Mouse (Mus musculus) lung, postnatal 0 days (tissue): ENCODE measurements at regions not wholly inside any gene's neighbourhood (a gene's known extent, or its start where the extent isn't known, plus 50 kb on each side); places are given as distances from the start of the nearest gene placed in this dataset.

Experiments
- CTCF ChIP-seq: IDR thresholded peaks from 2 replicates; pipeline ENCODE4 v1.5.1; 2016; ENCODE audit warnings: antibody characterized with exemption, mild to moderate bottlenecking
- EP300 ChIP-seq: IDR thresholded peaks from 2 replicates; pipeline ENCODE4 v1.6.1; 2016; ENCODE audit warnings: antibody characterized with exemption, mild to moderate bottlenecking, control low read depth

DNA sequence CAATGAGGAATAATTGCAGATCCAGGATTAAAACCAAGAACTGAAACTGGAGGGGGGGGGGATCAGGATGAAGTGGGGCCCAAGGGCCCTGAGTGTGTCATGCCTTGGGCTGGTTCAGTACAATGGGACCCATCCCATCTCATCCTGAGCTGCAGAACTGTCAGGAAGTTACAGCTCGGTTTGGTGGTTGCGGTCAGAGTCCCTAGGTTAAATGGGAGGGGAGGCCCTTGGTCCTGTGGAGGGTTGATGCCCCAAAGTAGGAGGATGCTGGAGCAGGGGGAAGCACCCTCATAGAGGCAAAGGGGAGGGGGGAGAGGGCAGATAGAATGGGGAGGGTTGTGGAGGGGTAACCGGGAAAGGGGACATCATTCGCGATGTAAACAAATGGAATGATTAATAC is 127.5 kb upstream of the Stx16 start:
- TF ChIP-seq CTCF (no peak), EP300 (no peak)
